Mouse (Mus musculus) heart, postnatal 0 days (tissue): Measurements from ENCODE around the gene Rtn4rl2. TPM values are rescaled to one million over a fixed set of nuclear protein-coding genes. Genes with fewer than 3 reads are reported as not detected.

ENCODE experiments used
- ATAC-seq: fragments of 200-750 bp; cut with Nextera tagmentation; 2 replicates; pipeline ENCODE4 v1.8.0; 2017; ENCODE audit warnings: low read depth, moderate number of reproducible peaks, moderate library complexity; ENCODE audit not compliant: insufficient read depth
- DNase-seq: peaks from one replicate; pipeline ENCODE4 v3.0.0-alpha.2; 2016; ENCODE audit warnings: low spot score
- H3K27ac ChIP-seq: fragments of 300-500 bp; sonication (generic); 2 replicates; pipeline ENCODE4 v1.5.1; 2014; ENCODE audit warnings: low read depth, mild to moderate bottlenecking
- H3K27me3 ChIP-seq: fragments of 300-500 bp; sonication (generic); 2 replicates; pipeline ENCODE4 v1.6.1; 2014; ENCODE audit warnings: low read length, mixed read lengths; ENCODE audit not compliant: control insufficient read depth, insufficient read depth
- H3K36me3 ChIP-seq: fragments of 300-500 bp; sonication (generic); replicated peaks from 2 replicates; pipeline ENCODE4 v1.6.1; 2014; ENCODE audit warnings: low read length, mixed read lengths; ENCODE audit not compliant: control insufficient read depth, insufficient read depth
- H3K4me1 ChIP-seq: fragments of 300-500 bp; sonication (generic); 2 replicates; pipeline ENCODE4 v1.6.1; 2014; ENCODE audit warnings: antibody characterized with exemption; ENCODE audit not compliant: control insufficient read depth, insufficient read depth
- H3K4me2 ChIP-seq: fragments of 300-500 bp; sonication (generic); 2 replicates; pipeline ENCODE4 v1.6.1; 2014; ENCODE audit warnings: low read depth, mild to moderate bottlenecking, low read length, moderate library complexity
- H3K4me3 ChIP-seq: fragments of 300-500 bp; sonication (generic); 2 replicates; pipeline ENCODE4 v1.5.1; 2014; ENCODE audit warnings: low read depth, low read length
- H3K9ac ChIP-seq: fragments of 300-500 bp; sonication (generic); replicated peaks from 2 replicates; pipeline ENCODE4 v1.6.1; 2014; ENCODE audit warnings: low read depth, low read length, mixed read lengths
- H3K9me3 ChIP-seq: fragments of 300-500 bp; sonication (generic); replicated peaks from 2 replicates; pipeline ENCODE4 v1.6.1; 2016; ENCODE audit warnings: low read length; ENCODE audit not compliant: control insufficient read depth
- CTCF ChIP-seq: IDR thresholded peaks from 2 replicates; pipeline ENCODE4 v1.5.1; 2016; ENCODE audit warnings: antibody characterized with exemption, control low read depth, low read depth
- EP300 ChIP-seq: IDR thresholded peaks from 2 replicates; pipeline ENCODE4 v1.6.1; 2016; ENCODE audit warnings: antibody characterized with exemption, low read depth
- WGBS: fragments of 180-500 bp; shearing (Covaris S2); extraction: QIAGEN DNeasy Blood & Tissue Kit; methylation state at CpG from one replicate; pipeline ENCODE4 v1.1.7; 2014; 5-methylcytosine and 5-hydroxymethylcytosine counted together
- polyA plus RNA-seq: library from polyadenylated mRNA; unstranded; fragments of >200 nt; fragmentation: Nextera tagmentation; extraction: Ambion mirVana; gene quantifications from 2 replicates; pipeline ENCODE4 v1.2.1, GENCODE M21; 2015
- total RNA-seq: library from RNA; depleted of rRNA; stranded (reverse); fragments of >200 nt; gene quantifications from 2 replicates; pipeline ENCODE4 v1.2.3, GENCODE M21; 2014; ENCODE audit warnings: low replicate concordance

Gene Rtn4rl2
- total and polyA plus RNA-seq, 2 experiments from 2014 or later: 1.1 to 9.2 TPM

DNA sequence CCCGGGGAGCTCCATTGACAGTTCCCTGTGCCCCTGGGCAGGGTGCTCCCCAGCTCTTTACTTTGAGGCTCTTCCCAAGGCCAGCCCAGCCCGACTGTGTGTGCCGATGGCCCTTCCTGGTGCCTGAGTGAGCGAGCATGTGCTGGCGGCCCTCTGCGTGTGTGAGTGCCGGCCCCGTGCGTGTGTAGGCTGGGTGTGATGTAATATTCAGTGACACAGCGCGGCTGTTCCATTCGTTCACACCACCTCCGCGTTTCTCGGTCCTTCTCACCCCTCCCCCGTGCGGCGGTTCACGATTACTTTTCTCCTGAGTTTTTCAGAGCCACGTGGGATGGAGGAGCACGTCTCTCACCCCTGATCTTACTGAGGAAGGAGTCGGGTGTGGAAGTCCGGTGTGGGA is 3.9 kb downstream of the Rtn4rl2 start:
- no peaks in the 10 kb centered on the region for H3K9me3 ChIP-seq
- WGBS: 4% methylated on average over 23 of the region's 23 CpGs
- H3K4me2 ChIP-seq: peak overlapping the region; percentile 12; the same call in 1 of the 2 replicates
- H3K4me3 ChIP-seq: no peak overlapping the region
- peaks cover 78% of the 10 kb centered on the region for H3K27me3 ChIP-seq
- DNase-seq (no peak), ATAC-seq (0 out of 2 replicates have a peak, but pooled peaks have one; percentile 29)
- no peak overlapping the region for H3K27ac ChIP-seq
- TF ChIP-seq CTCF: no peak
- no peak for TF ChIP-seq EP300
- peaks cover 11% of the 10 kb centered on the region for H3K4me1 ChIP-seq
- H3K36me3 ChIP-seq: no peaks in the 10 kb centered on the region
- no peak overlapping the region for H3K9ac ChIP-seq

DNA sequence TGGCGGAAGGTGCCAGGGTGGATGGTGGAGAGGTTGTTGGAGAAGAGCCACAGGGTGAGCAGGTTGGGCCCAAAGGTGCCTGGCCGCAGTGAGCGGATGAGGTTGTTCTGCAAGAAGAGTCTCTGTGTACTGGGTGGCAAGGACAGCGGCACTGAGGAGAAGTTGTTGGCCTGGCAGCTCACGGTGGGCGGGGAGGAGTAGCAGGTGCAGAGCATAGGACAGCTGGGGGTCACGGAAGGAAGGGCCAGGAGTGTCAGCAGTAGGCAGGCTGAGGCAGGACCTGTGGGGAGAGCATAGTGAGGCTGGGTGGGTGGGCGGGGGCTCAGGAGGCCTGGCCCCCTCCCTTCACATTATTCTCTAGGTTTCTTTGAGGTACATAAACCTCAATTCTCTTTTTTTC is 5.9 kb downstream of the Rtn4rl2 start:
- TF ChIP-seq CTCF (no peak), EP300 (no peak)
- H3K4me2 ChIP-seq: no peak overlapping the region
- no peak overlapping the region for H3K9ac ChIP-seq
- H3K4me3 ChIP-seq: no peak overlapping the region
- no peaks in the 10 kb centered on the region for H3K9me3 ChIP-seq
- no peak overlapping the region for H3K27ac ChIP-seq
- peaks cover 6% of the 10 kb centered on the region for H3K4me1 ChIP-seq
- no peak for ATAC-seq
- H3K36me3 ChIP-seq: no peaks in the 10 kb centered on the region
- H3K27me3 ChIP-seq: peaks cover 72% of the 10 kb centered on the region
- no peak for DNase-seq
- WGBS: 67% methylated on average over 8 of the region's 8 CpGs

DNA sequence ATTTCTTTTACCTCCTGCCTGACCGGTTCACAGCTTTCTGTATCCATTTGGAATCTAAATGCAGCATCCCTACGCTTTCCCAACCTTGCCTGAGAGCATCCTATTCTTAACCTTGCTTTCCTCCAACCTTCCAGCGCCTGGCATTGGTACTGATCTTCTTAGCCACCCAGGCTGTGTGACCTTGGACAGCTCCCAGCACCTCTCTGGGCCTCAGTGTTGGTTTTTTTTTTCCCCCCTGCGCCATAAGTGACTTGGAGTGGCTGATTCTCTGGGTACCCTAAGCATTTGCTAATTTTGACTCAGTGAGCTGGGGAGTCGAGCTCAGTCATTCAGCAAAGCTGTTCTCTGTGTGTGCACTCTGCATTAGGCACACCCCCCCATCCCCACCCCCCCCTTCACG is 10.7 kb downstream of the Rtn4rl2 start:
- 31% methylated on average over 6 of the region's 6 CpGs for WGBS
- Histone ChIP-seq H3K27ac (no peak overlapping the region), H3K4me2 (no peak overlapping the region), H3K4me1 (no peaks in the 10 kb centered on the region), H3K27me3 (peaks cover 73% of the 10 kb centered on the region), H3K9me3 (no peaks in the 10 kb centered on the region), H3K36me3 (no peaks in the 10 kb centered on the region), H3K4me3 (no peak overlapping the region), H3K9ac (no peak overlapping the region)
- ATAC-seq (no peak), DNase-seq (no peak)
- no peak for TF ChIP-seq EP300

DNA sequence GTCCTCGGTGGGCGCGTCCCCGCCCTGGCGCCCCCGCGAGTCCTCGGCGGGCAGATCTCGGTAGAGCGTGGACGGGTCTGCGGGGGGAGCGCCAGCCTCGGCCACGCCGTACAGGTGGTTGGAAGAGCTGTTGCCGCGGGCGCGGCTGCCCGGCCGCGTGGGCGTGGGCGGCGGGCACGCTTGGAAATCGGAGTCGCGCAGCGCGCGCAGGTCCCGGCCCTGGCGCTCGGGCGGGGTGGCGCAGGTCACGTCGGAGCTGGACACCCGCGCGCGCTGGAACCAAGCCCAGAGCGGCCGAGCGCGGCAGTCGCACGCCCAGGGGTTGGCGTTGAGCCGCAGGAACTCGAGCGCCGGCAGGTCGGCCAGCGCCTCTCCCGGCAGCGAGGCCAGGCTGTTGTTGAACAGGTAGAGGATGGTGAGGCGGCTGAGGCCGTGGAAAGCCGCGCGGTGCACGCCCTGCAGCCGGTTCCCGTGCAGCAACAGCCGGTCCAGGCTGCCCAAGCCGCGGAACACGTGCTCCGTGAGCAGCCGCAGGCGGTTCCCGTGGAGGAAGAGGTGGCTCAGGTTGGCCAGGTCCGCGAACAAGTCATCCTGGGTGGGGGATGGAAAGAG is 14.3 kb downstream of the Rtn4rl2 start:
- Histone ChIP-seq H3K4me1 (no peaks in the 10 kb centered on the region), H3K9me3 (no peaks in the 10 kb centered on the region), H3K4me3 (peak overlapping the region; percentile 46), H3K36me3 (no peaks in the 10 kb centered on the region), H3K9ac (0 out of 2 replicates have a peak overlapping the region, but pooled peaks have one; percentile 19), H3K27me3 (peaks cover 91% of the 10 kb centered on the region), H3K4me2 (peak overlapping the region; percentile 73), H3K27ac (no peak overlapping the region)
- ATAC-seq: peak; percentile 66; the same call in 1 of the 2 replicates
- WGBS: 2% methylated on average over 77 of the region's 78 CpGs
- DNase-seq: no peak
- TF ChIP-seq CTCF (no peak), EP300 (no peak)

DNA sequence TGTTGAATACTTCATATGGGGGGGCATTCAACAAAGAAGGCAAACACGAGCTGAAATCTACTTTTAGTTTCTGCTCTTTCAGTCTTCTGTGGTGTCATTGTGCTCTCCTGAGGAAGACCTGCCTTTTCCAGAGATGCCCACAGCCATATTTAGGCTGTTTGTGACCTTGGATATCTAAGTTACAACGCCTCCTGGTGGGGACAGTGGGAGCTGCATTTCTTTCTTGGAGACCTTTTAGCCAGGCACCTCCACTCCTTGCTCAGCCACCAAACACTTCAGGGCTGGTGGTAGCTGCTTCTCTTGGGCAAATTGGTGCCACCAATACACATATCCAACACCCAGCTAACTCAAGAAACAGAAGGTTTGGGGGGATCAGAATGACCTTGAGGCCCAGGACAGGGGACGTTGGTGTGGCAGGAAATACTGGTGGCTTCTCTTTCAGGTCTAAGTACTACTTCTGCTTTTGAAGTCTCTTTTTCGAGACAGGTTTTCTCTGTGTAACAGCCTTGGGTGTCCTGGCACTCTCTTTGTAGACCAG is 15.8 kb downstream of the Rtn4rl2 start:
- Histone ChIP-seq H3K4me1 (peaks cover 7% of the 10 kb centered on the region), H3K9me3 (no peaks in the 10 kb centered on the region), H3K27me3 (peaks cover 96% of the 10 kb centered on the region), H3K27ac (no peak overlapping the region), H3K9ac (no peak overlapping the region), H3K4me2 (no peak overlapping the region), H3K36me3 (no peaks in the 10 kb centered on the region), H3K4me3 (no peak overlapping the region)
- DNase-seq (no peak), ATAC-seq (no peak)
- TF ChIP-seq CTCF: peak; percentile 15; the same call in 1 of the 2 replicates
- no peak for TF ChIP-seq EP300
- 58% methylated on average over 4 of the region's 4 CpGs for WGBS

DNA sequence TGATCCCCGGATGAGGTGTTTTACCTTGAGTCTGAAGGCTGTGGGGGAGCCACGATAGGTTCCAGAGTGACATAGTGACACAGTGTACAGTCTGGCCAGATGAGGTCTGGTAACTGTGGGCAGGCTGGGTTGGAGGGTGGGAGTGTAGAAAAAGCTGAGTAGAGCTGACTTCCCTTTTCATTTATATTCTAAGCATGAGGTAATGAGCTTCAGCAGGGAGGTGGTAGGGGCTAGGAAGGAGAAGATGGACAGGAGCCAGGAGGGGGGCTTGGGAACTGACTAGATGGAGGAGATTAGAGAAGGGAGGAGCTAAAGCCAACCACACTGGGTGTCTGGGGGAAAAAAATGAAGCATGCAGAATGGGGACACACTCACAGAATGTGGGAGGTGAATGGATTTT is 17.5 kb downstream of the Rtn4rl2 start:
- Histone ChIP-seq H3K27me3 (peaks cover 90% of the 10 kb centered on the region), H3K4me1 (peaks cover 7% of the 10 kb centered on the region), H3K9ac (no peak overlapping the region), H3K4me2 (no peak overlapping the region), H3K4me3 (no peak overlapping the region), H3K9me3 (no peaks in the 10 kb centered on the region), H3K27ac (no peak overlapping the region), H3K36me3 (no peaks in the 10 kb centered on the region)
- ATAC-seq (no peak), DNase-seq (no peak)
- TF ChIP-seq EP300 (no peak), CTCF (no peak)
- 44% methylated on average over 2 of the region's 2 CpGs for WGBS
